Comparison of ENCODE assay signal across 8 mouse cellular contexts in the genomic region with DNA sequence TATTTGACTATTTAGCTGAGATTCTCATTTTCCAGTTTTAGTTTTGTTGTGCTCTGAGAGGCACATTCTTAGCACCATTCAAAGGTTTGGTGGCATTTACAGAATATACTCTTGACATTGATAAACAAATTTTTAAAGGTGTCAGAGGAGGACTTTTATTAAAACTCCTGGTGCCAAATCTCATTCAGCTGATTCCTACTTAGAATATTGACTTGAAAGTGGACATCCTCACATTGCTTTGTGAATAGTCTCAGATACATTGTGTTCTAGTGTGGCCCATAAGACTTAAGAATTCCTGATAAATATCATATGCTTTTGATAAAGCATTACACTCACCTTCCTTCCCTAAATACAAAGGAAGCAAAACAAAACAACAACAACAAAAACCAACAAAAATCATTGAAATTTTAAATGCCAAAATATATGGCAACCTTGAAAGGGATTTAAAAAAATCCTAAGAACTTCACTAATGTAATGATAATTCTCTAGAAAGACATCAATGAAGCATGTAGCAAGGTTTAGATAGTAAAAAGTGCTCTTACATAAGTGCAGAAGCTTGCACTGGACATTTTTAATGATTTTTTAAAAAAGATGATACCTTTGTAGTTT. TPM values are rescaled to one million over a fixed set of nuclear protein-coding genes. Genes with fewer than 3 reads are reported as not detected.
DNase-seq lines count a peak whose midpoint lies in the region; ATAC-seq and TF ChIP-seq lines count a peak whose summit lies in the region.

No protein-coding gene starts in this region.

- no peaks in the 10 kb centered on the region for H3K36me3 ChIP-seq in heart, embryonic 11.5 days (ENCODE audit: control insufficient read depth, insufficient read depth, low read length)
- H3K36me3 ChIP-seq in CH12.LX (replicated peaks in 1 of 2; ENCODE audit: control insufficient read depth in 1 of 2, insufficient read depth in 1 of 2, low read length in 1 of 2), result no peaks in the 10 kb centered on the region
- no peaks in the 10 kb centered on the region for H3K36me3 ChIP-seq in forebrain, embryonic 16.5 days (ENCODE audit: control insufficient read depth, insufficient read depth)
- no peaks in the 10 kb centered on the region for H3K36me3 ChIP-seq in liver, embryonic 16.5 days (ENCODE audit: control insufficient read depth, insufficient read depth)

- peak overlapping the region; percentile 69 for H3K4me2 ChIP-seq in heart, embryonic 11.5 days
- peak overlapping the region; percentile 25; the same call in 1 of the 2 replicates for H3K4me2 ChIP-seq in CH12.LX (ENCODE audit: insufficient read depth, low read depth, poor library complexity, severe bottlenecking)
- peak overlapping the region; percentile 51 for H3K4me2 ChIP-seq in forebrain, embryonic 16.5 days (ENCODE audit: low read length)
- peak overlapping the region; percentile 65 for H3K4me2 ChIP-seq in liver, embryonic 16.5 days (ENCODE audit: low read depth, low read length)

- ATAC-seq in heart, embryonic 11.5 days (replicated peaks; ENCODE audit: insufficient number of reproducible peaks, low FRiP score, low TSS enrichment), result no peak
- no peak for ATAC-seq in forebrain, embryonic 16.5 days
- no peak for ATAC-seq in liver, embryonic 16.5 days (ENCODE audit: low read depth)

- H3K27me3 ChIP-seq in heart, embryonic 11.5 days (ENCODE audit: control insufficient read depth, insufficient read depth, low read length), result no peaks in the 10 kb centered on the region
- no peaks in the 10 kb centered on the region for H3K27me3 ChIP-seq in CH12.LX (replicated peaks)
- H3K27me3 ChIP-seq in forebrain, embryonic 16.5 days (replicated peaks; ENCODE audit: control insufficient read depth, insufficient read depth, low read length), result no peaks in the 10 kb centered on the region
- H3K27me3 ChIP-seq in liver, embryonic 16.5 days (ENCODE audit: control insufficient read depth, insufficient read depth, low read depth, low read length), result no peaks in the 10 kb centered on the region

- TF ChIP-seq RAD21 in CH12.LX (IDR thresholded peaks at IDR 0.05; ENCODE audit: low read depth, low read length), result no peak

- peak overlapping the region; percentile 92 for H3K4me3 ChIP-seq in heart, embryonic 11.5 days (ENCODE audit: low read depth, low read length)
- peak overlapping the region in 2 of 3 experiments; percentile 83 to 89 for H3K4me3 ChIP-seq in CH12.LX (replicated peaks in 1 of 3; ENCODE audit: low read depth in 2 of 3, low read length in 2 of 3, poor library complexity in 1 of 3)
- H3K4me3 ChIP-seq in forebrain, embryonic 16.5 days (replicated peaks; ENCODE audit: low read length), result peak overlapping the region; percentile 96
- H3K4me3 ChIP-seq in liver, embryonic 16.5 days (ENCODE audit: low read depth, low read length), result peak overlapping the region; percentile 76

- no peak for TF ChIP-seq CTCF in CH12.LX (conservative IDR thresholded peaks at IDR 0.05 in 1 of 2, IDR thresholded peaks at IDR 0.05 in 1 of 2; ENCODE audit: low read depth in 2 of 2, low read length in 2 of 2)

- no peak for TF ChIP-seq POLR2A in CH12.LX (IDR thresholded peaks at IDR 0.05; ENCODE audit: low read depth, low read length)

- in situ Hi-C loops in CH12.LX (cut with MboI; ENCODE audit: low pct_ligation_motif_present, low pct_unique_long_range_greater_than_20kb, low sequenced_read_pairs), result no loop called here

- peak overlapping the region; percentile 100; the same call in 1 of the 2 replicates for H3K9ac ChIP-seq in heart, embryonic 11.5 days (ENCODE audit: low read depth, low read length)
- H3K9ac ChIP-seq in CH12.LX (ENCODE audit: insufficient read depth, low read depth), result peak overlapping the region; percentile 99; the same call in 1 of the 2 replicates
- H3K9ac ChIP-seq in forebrain, embryonic 16.5 days (replicated peaks; ENCODE audit: low read depth, low read length), result peak overlapping the region; percentile 100
- peak overlapping the region; percentile 91 for H3K9ac ChIP-seq in liver, embryonic 16.5 days (ENCODE audit: low read depth, low read length)

- 0 out of 2 replicates have a peak, but pooled peaks cover 3% of the 10 kb centered on the region for H3K4me1 ChIP-seq in heart, embryonic 11.5 days (ENCODE audit: control insufficient read depth, insufficient read depth, low read length)
- H3K4me1 ChIP-seq in CH12.LX (ENCODE audit: control insufficient read depth in 1 of 2, insufficient read depth in 2 of 2), result peaks cover 3 to 16% of the 10 kb centered on the region in 2 experiments; a peak in 2 of 4 replicates
- peaks cover 6% of the 10 kb centered on the region for H3K4me1 ChIP-seq in forebrain, embryonic 16.5 days (replicated peaks; ENCODE audit: control insufficient read depth, insufficient read depth, low read length)
- peaks cover 10% of the 10 kb centered on the region for H3K4me1 ChIP-seq in liver, embryonic 16.5 days (ENCODE audit: control insufficient read depth, low read depth, low read length)

- no peak for TF ChIP-seq EP300 in CH12.LX (IDR thresholded peaks at IDR 0.05; ENCODE audit: low read length)

- no peak for DNase-seq in heart, adult 18-20 months
- DNase-seq in CH12.LX (ENCODE audit: extremely low read depth), result no peak
- DNase-seq in right cerebral cortex, postnatal 14 days, result no peak
- DNase-seq in layer of hippocampus, postnatal 36 days, result no peak
- DNase-seq in kidney, postnatal 36 days, result no peak

- H3K9me3 ChIP-seq in heart, embryonic 11.5 days (replicated peaks; ENCODE audit: control insufficient read depth, low read length), result no peaks in the 10 kb centered on the region
- H3K9me3 ChIP-seq in CH12.LX (replicated peaks; ENCODE audit: low read length), result no peaks in the 10 kb centered on the region
- H3K9me3 ChIP-seq in forebrain, embryonic 16.5 days (ENCODE audit: control insufficient read depth, low read length), result no peaks in the 10 kb centered on the region
- no peaks in the 10 kb centered on the region for H3K9me3 ChIP-seq in liver, embryonic 16.5 days (replicated peaks; ENCODE audit: control insufficient read depth, low read length)

- dilution Hi-C loops in CH12.LX (cut with MboI; ENCODE audit: extremely low pct_ligation_motif_present, extremely low pct_unique_long_range_greater_than_20kb, low sequenced_read_pairs), result no loop called here

- H3K27ac ChIP-seq in heart, embryonic 11.5 days (ENCODE audit: low read depth, low read length), result peak overlapping the region; percentile 100
- H3K27ac ChIP-seq in CH12.LX (ENCODE audit: insufficient read depth, low read depth), result no peak overlapping the region
- peak overlapping the region; percentile 100 for H3K27ac ChIP-seq in forebrain, embryonic 16.5 days (ENCODE audit: low read length)
- H3K27ac ChIP-seq in liver, embryonic 16.5 days (ENCODE audit: low read length), result peak overlapping the region; percentile 95

- H3K79me2 ChIP-seq in CH12.LX (replicated peaks; ENCODE audit: control insufficient read depth, extremely low read depth, insufficient read depth, poor library complexity, severe bottlenecking), result no peaks in the 10 kb centered on the region

TF ChIP-seq in CH12.LX, 34 proteins besides CTCF, POLR2A, EP300 and RAD21:
- no peak for TF ChIP-seq TCF12 (IDR thresholded peaks at IDR 0.05; ENCODE audit: low read depth, low read length)
- peak; percentile 20; the same call in 1 of the 2 replicates for TF ChIP-seq SIN3A (IDR thresholded peaks at IDR 0.05; ENCODE audit: low read length)
- 0 out of 2 replicates have a peak, but pooled peaks have one; percentile 67 for TF ChIP-seq CHD1 (IDR thresholded peaks at IDR 0.05; ENCODE audit: low read depth, low read length)

RNA-seq across cellular contexts. Expression of a gene that starts 1.1 kb away (rescaled TPM):
- polyA plus RNA-seq in heart, embryonic 11.5 days (2014; fragmentation: Nextera tagmentation; extraction: Ambion mirVana), result 10.0 and 13.3 TPM in 2 replicates
- total RNA-seq in heart, adult 18-20 months (2021), result 10 to 100 TPM; 10.4 to 12.1 TPM
- total RNA-seq in CH12.LX (2012; rRNA removed) (3.3 and 3.4 TPM in 2 replicates), CH12.LX (2014; rRNA removed) (2.9 and 3.9 TPM in 2 replicates)
- 3.0 and 3.3 TPM in 2 replicates for polyA plus RNA-seq in CH12.LX (2012; ENCODE audit: insufficient read length, low read depth)
- polyA plus RNA-seq in forebrain, embryonic 16.5 days (2015; fragmentation: Nextera tagmentation; extraction: Ambion mirVana), result 16.2 and 19.5 TPM in 2 replicates
- 2.3 and 2.5 TPM in 2 replicates for polyA plus RNA-seq in liver, embryonic 16.5 days (2015; fragmentation: Nextera tagmentation; extraction: Ambion mirVana)
- 1 to 10 TPM; 3.2 to 4.9 TPM for total RNA-seq in layer of hippocampus, postnatal 36 days (2021)

RNA-seq across cellular contexts. Expression of a gene that starts 1.4 kb away (rescaled TPM):
- polyA plus RNA-seq in heart, embryonic 11.5 days (2014; fragmentation: Nextera tagmentation; extraction: Ambion mirVana), result 0.69 and 0.79 TPM in 2 replicates
- 1 to 10 TPM; 2.6 to 4.8 TPM for total RNA-seq in heart, adult 18-20 months (2021)
- total RNA-seq in CH12.LX (2012; rRNA removed), result 0.55 and 0.64 TPM in 2 replicates
- 0.65 and 0.72 TPM in 2 replicates for total RNA-seq in CH12.LX (2014; rRNA removed)
- 0.57 and 0.59 TPM in 2 replicates for polyA plus RNA-seq in CH12.LX (2012; ENCODE audit: insufficient read length, low read depth)
- polyA plus RNA-seq in forebrain, embryonic 16.5 days (2015; fragmentation: Nextera tagmentation; extraction: Ambion mirVana), result 4.6 and 5.0 TPM in 2 replicates
- 0.58 and 0.61 TPM in 2 replicates for polyA plus RNA-seq in liver, embryonic 16.5 days (2015; fragmentation: Nextera tagmentation; extraction: Ambion mirVana)
- total RNA-seq in layer of hippocampus, postnatal 36 days (2021), result 10 to 100 TPM; 15.6 to 17.2 TPM

RNA-seq across cellular contexts. Expression of a gene that starts 24.7 kb away (rescaled TPM):
- 8.4 and 10.1 TPM in 2 replicates for polyA plus RNA-seq in heart, embryonic 11.5 days (2014; fragmentation: Nextera tagmentation; extraction: Ambion mirVana)
- 1 to 10 TPM; 7.5 to 8.7 TPM for total RNA-seq in heart, adult 18-20 months (2021)
- 8.1 and 10.2 TPM in 2 replicates for total RNA-seq in CH12.LX (2012; rRNA removed)
- total RNA-seq in CH12.LX (2014; rRNA removed), result 11.7 and 15.3 TPM in 2 replicates
- 15.2 and 20.2 TPM in 2 replicates for polyA plus RNA-seq in CH12.LX (2012; ENCODE audit: insufficient read length, low read depth)
- 9.6 and 13.0 TPM in 2 replicates for polyA plus RNA-seq in forebrain, embryonic 16.5 days (2015; fragmentation: Nextera tagmentation; extraction: Ambion mirVana)
- polyA plus RNA-seq in liver, embryonic 16.5 days (2015; fragmentation: Nextera tagmentation; extraction: Ambion mirVana), result 2.3 and 2.4 TPM in 2 replicates
- 1 to 10 TPM; 5.8 to 6.0 TPM for total RNA-seq in layer of hippocampus, postnatal 36 days (2021)
